Mouse (Mus musculus): ENCODE data around the gene Slc25a4. TPM values are rescaled to one million over a fixed set of nuclear protein-coding genes. Genes with fewer than 3 reads are reported as not detected.

Gene Slc25a4
- polyA plus RNA-seq (2012; rRNA removed): 710 and 754 TPM in 2 replicates

DNA sequence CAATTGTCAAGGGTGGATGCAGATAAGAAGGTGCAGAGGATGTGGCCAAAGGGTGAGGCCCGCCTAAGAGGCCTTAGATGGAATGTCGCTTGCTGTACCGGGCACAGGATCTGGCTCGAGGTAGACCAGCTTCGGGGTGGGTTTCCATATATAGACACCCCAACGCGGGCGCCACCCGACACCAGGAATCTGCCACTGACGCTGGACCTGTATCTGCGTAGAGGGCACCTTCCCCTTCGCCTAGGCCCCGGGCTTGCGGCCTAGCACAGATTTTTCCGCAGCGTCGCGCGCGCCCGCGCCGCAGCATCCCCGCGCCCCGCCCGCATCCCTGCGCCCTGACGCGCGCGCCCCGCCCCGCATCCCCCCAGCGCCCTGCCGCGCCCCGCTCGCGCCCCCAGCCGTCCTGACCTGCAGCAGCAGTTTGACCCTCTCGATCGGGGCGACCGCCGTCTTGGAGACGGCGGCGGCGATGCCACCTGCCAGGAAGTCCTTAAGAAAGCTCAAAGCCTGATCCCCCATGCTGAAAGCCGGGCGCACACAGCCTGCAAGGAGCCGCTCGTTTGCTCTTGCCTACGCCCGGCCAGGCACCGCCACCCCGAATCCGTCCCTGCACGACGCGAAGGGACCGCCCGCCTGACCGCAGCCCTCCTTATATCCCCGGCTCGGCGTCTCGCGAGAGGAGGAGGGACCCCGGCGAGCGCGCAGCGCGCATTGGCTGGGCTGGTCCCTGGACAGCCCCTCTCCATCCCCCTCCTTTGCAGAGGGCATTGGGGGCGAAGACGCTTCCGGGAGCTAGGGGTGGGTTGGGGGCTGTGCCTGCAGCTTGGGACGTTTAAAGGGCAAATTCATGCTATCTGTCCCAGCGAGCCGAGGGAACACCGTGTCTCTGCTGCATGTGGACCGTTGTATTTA is at the start of gene Slc25a4:
TSS of gene Slc25a4 (minus strand) at position 881 of the 912 bp plus-strand sequence.

Other genes with a start within 250 kb of the Slc25a4 start
- 8.7 and 10.1 TPM in 2 replicates for gene 1700029J07Rik, start 236.0 kb downstream of the Slc25a4 start, polyA plus RNA-seq (2012; rRNA removed)
- 42.9 and 46.7 TPM in 2 replicates for gene Ufsp2, start 235.8 kb downstream of the Slc25a4 start, polyA plus RNA-seq (2012; rRNA removed)
- gene Lrp2bp, start 212.0 kb downstream of the Slc25a4 start, polyA plus RNA-seq (2012; rRNA removed): 0.25 and 0.27 TPM in 2 replicates
- gene Ankrd37, start 205.6 kb downstream of the Slc25a4 start, polyA plus RNA-seq (2012; rRNA removed): 34.2 and 35.2 TPM in 2 replicates
- 12.5 and 12.9 TPM in 2 replicates for gene Cfap97, start 59.5 kb downstream of the Slc25a4 start, polyA plus RNA-seq (2012; rRNA removed)
- 23.8 and 25.2 TPM in 2 replicates for gene Snx25, start 59.1 kb downstream of the Slc25a4 start, polyA plus RNA-seq (2012; rRNA removed)
- 0.91 and 1.9 TPM in 2 replicates for gene Helt, start 83.4 kb upstream of the Slc25a4 start, polyA plus RNA-seq (2012; rRNA removed)